Mouse (Mus musculus): ENCODE measurements around the gene Rnf113a2. TPM values are rescaled to one million over a fixed set of nuclear protein-coding genes. Genes with fewer than 3 reads are reported as not detected.

The Rnf113a2 gene
- 10.6 TPM for polyA plus RNA-seq (2014; fragmentation: Illumina TruSeq; extraction: RNeasy Lipid Tissue Mini Kit (QIAGEN cat#74804))

DNA sequence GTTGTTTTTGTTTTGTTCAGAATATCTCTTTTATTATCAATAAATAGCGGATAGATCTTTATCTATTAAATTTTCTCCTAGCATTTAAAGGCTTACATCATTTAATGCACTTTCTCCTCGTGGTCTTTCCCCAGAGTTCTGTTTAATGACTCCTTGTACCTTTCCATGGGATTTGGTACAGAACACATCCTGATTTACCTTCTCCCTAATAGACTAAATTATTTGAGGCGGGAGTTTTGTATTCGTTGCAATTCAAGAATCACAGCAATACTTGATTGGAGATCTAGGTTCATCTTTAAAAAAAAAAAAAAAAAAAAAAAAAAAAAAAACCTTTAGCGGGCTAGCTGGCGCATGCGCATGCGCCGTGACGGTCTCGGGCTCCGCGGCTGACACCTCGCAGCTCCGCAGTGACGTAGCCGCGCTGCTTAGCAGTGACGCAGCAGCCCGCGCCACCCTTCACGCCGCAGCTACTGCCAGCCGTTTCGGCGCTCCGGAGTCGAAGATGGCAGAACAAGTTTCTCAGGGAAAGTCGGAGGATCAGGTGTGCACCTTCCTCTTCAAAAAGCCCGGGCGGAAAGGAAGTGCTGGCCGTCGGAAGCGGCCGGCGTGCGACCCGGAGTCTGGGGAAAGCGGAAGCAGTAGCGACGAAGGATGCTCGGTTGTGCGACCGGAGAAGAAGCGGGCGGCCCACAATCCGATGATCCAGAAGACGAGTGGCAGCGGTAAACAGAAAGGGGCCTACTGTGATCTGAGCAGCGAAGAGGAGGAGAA, at the start of gene Rnf113a2:
TSS of gene Rnf113a2 (plus strand) at position 363 of the 771 bp plus-strand sequence.

DNA sequence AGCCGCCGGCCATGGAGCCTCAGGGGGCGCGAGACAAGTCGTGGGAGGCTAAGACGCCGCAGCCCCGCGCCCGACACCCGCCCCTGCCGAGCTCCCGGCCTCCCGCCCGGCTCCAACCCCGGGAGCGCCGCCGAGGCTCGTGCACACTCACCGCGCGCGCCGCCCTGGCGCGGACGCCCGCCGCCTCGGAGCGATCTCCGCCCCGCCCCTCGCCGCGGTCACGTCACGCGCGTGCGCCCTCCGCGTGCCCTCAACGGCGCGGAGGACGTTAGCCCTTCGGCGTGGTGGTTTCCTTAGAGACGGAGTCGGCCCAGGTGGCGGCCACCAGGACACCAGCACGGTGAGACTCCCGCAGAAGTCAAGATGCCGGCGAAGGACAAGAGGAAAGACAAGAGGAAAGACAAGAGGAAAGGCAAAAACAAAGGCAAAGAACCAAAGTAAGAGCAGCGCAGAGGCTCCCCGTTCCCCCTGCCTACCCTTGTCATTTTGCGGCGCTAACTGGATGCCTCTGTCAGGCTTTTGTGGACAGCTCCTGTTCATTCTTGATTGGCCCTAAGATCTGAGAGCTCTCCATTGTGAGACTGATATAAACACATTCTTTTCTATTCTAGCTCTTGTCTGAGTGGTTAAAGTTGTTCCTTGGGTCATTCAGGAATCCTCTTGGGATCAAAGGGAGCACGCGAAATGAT, 8.0 kb upstream of the Rnf113a2 start, which contains the start of the genes Entpd5 and Bbof1:
TSS of gene Entpd5 (minus strand) at position 211 of the 689 bp plus-strand sequence.
TSS of gene Bbof1 (plus strand) at position 253 of the 689 bp plus-strand sequence.

DNA sequence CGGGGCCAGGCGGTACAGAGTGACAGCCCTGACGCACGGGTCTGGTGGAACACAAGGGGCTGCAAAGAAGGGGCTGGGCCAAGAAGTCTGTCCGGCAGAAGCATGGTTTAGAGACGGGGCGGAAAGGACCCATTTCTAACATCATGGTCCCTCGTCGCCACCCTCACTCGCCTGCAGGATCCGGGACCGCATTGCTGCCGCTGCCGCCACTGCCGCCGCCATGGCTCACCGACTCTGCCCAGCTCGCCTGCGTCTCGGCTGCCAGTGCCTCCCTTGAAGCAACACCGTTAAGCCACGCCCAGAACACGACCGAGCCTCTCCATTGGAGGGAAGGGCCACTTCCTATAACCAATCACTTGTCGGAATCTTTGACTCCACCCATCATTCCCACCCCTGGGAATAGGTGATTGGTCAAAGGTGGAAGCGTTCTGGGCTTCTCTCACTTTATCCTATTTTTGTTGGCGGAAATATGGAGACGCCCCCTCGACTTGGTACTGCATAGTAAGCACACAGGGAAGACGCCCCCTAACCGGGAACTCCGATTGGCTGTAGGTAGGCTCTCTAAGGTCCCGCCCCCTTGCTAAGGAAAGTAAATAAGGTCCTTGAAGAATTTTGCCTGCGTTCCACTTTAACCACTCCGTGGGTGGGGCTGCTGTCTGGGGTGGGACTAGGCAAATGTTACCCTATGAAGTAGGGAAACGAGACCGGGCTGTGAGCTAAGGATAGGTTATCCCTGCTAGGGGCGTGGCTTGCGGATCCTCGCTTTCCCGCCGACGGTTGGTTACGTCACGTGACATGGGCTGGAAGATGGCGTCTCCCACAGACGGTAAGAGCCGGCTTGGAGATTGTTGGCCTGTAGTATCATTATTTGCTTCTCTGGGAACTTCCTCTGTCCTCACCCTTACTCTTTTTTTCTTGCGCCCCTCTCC, 34.0 kb downstream of the Rnf113a2 start, which contains the start of the genes Aldh6a1 and Lin52:
TSS of gene Aldh6a1 (minus strand) at position 287 of the 929 bp plus-strand sequence.
TSS of gene Lin52 (plus strand) at position 705 of the 929 bp plus-strand sequence.

Other genes with a start within 250 kb of the Rnf113a2 start
- 11.2 TPM for gene Elmsan1, start 198.3 kb upstream of the Rnf113a2 start, polyA plus RNA-seq (2014; fragmentation: Illumina TruSeq; extraction: RNeasy Lipid Tissue Mini Kit (QIAGEN cat#74804))
- gene Ptgr2, start 132.0 kb upstream of the Rnf113a2 start, polyA plus RNA-seq (2014; fragmentation: Illumina TruSeq; extraction: RNeasy Lipid Tissue Mini Kit (QIAGEN cat#74804)), result 60.1 TPM
- 35.3 TPM for gene Zfp410, start 100.3 kb upstream of the Rnf113a2 start, polyA plus RNA-seq (2014; fragmentation: Illumina TruSeq; extraction: RNeasy Lipid Tissue Mini Kit (QIAGEN cat#74804))
- 2.8 TPM for gene Coq6, start 55.5 kb upstream of the Rnf113a2 start, polyA plus RNA-seq (2014; fragmentation: Illumina TruSeq; extraction: RNeasy Lipid Tissue Mini Kit (QIAGEN cat#74804))
- 5.4 TPM for gene Fam161b, start 55.4 kb upstream of the Rnf113a2 start, polyA plus RNA-seq (2014; fragmentation: Illumina TruSeq; extraction: RNeasy Lipid Tissue Mini Kit (QIAGEN cat#74804))
- 30.4 TPM for gene Entpd5, start 8.2 kb upstream of the Rnf113a2 start, polyA plus RNA-seq (2014; fragmentation: Illumina TruSeq; extraction: RNeasy Lipid Tissue Mini Kit (QIAGEN cat#74804))
- gene Bbof1, start 8.1 kb upstream of the Rnf113a2 start, polyA plus RNA-seq (2014; fragmentation: Illumina TruSeq; extraction: RNeasy Lipid Tissue Mini Kit (QIAGEN cat#74804)), result 17.8 TPM
- 228 TPM for gene Aldh6a1, start 33.8 kb downstream of the Rnf113a2 start, polyA plus RNA-seq (2014; fragmentation: Illumina TruSeq; extraction: RNeasy Lipid Tissue Mini Kit (QIAGEN cat#74804))
- gene Lin52, start 34.2 kb downstream of the Rnf113a2 start, polyA plus RNA-seq (2014; fragmentation: Illumina TruSeq; extraction: RNeasy Lipid Tissue Mini Kit (QIAGEN cat#74804)), result 23.8 TPM
- not detected for gene Vsx2, start 152.6 kb downstream of the Rnf113a2 start, polyA plus RNA-seq (2014; fragmentation: Illumina TruSeq; extraction: RNeasy Lipid Tissue Mini Kit (QIAGEN cat#74804))
- gene Abcd4, start 200.2 kb downstream of the Rnf113a2 start, polyA plus RNA-seq (2014; fragmentation: Illumina TruSeq; extraction: RNeasy Lipid Tissue Mini Kit (QIAGEN cat#74804)), result 1.6 TPM
- gene Vrtn, start 223.8 kb downstream of the Rnf113a2 start, polyA plus RNA-seq (2014; fragmentation: Illumina TruSeq; extraction: RNeasy Lipid Tissue Mini Kit (QIAGEN cat#74804)), result 0.97 TPM

Measured in ovary, adult 10 weeks (tissue).